Mouse (Mus musculus) lung, adult 2 months (tissue): ENCODE results near the gene Nrip1. TPM values are rescaled to one million over a fixed set of nuclear protein-coding genes. Genes with fewer than 3 reads are reported as not detected.

Experiments used
- DNase-seq: peaks from one replicate; pipeline ENCODE4 v3.0.0; 2022
- H3K4me1 ChIP-seq: fragments of 200-500 bp; 2 replicates; pipeline ENCODE4 v1.6.1; 2011; ENCODE audit warnings: low read length; ENCODE audit not compliant: control insufficient read depth, insufficient read depth
- H3K4me3 ChIP-seq: fragments of 200-500 bp; replicated peaks from 2 replicates; pipeline ENCODE3; 2011; ENCODE audit warnings: low read depth, mild to moderate bottlenecking, control low read depth, low read length; ENCODE audit errors: extremely low read depth
- CTCF ChIP-seq: fragments of 200-500 bp; IDR thresholded peaks from 2 replicates; pipeline ENCODE4 v1.5.1; 2011; ENCODE audit warnings: mild to moderate bottlenecking, low read length, control low read depth; ENCODE audit not compliant: insufficient read depth
- POLR2A ChIP-seq: fragments of 200-500 bp; IDR thresholded peaks from 2 replicates; pipeline ENCODE4 v1.6.1; 2011; ENCODE audit warnings: low read depth, mild to moderate bottlenecking, control low read depth, low read length, borderline replicate concordance; ENCODE audit errors: extremely low read depth
- WGBS: fragments of 180-500 bp; shearing (Covaris S2); methylation state at CpG from one replicate; pipeline ENCODE4 v1.1.7; 2018; 5-methylcytosine and 5-hydroxymethylcytosine counted together
- polyA plus RNA-seq: library from polyadenylated mRNA; depleted of rRNA; stranded (reverse); fragments of >200 nt; gene quantifications from 2 replicates; pipeline ENCODE4 v1.2.3, GENCODE M21; 2012

Gene Nrip1
- polyA plus RNA-seq, 1 experiment, result 8.0 TPM

GRCm38 (mm10) chr16:76320118-76320473 lies 53.5 kb downstream of the Nrip1 start:
- WGBS, result 85% methylated on average over 5 of the region's 5 CpGs
- Histone ChIP-seq H3K4me3 (no peak overlapping the region), H3K4me1 (peaks cover 6% of the 10 kb centered on the region)
- no peak for TF ChIP-seq POLR2A
- no peak for TF ChIP-seq CTCF
- no peak for DNase-seq

GRCm38 (mm10) chr16:76319364-76320117 lies 54.1 kb downstream of the Nrip1 start:
- WGBS, result 49% methylated on average over 11 of the region's 11 CpGs
- no peak overlapping the region for H3K4me3 ChIP-seq
- no peak for DNase-seq
- TF ChIP-seq POLR2A (no peak), CTCF (no peak)
- H3K4me1 ChIP-seq, result peaks cover 3% of the 10 kb centered on the region; the same call in 1 of the 2 replicates

GRCm38 (mm10) chr16:76318331-76318922 lies 55.2 kb downstream of the Nrip1 start:
- Histone ChIP-seq H3K4me3 (no peak overlapping the region), H3K4me1 (peaks cover 5% of the 10 kb centered on the region; the same call in 1 of the 2 replicates)
- WGBS, result 86% methylated on average over 13 of the region's 13 CpGs
- no peak for DNase-seq
- TF ChIP-seq CTCF (no peak), POLR2A (no peak)

GRCm38 (mm10) chr16:76316940-76317822 lies 56.4 kb downstream of the Nrip1 start:
- TF ChIP-seq CTCF, result no peak
- TF ChIP-seq POLR2A, result no peak
- Histone ChIP-seq H3K4me1 (peaks cover 12% of the 10 kb centered on the region), H3K4me3 (no peak overlapping the region)
- no peak for DNase-seq
- WGBS, result 87% methylated on average over 22 of the region's 22 CpGs

GRCm38 (mm10) chr16:76315642-76316041 lies 58.0 kb downstream of the Nrip1 start:
- TF ChIP-seq CTCF, result no peak
- DNase-seq, result no peak
- Histone ChIP-seq H3K4me1 (peaks cover 11% of the 10 kb centered on the region), H3K4me3 (no peak overlapping the region)
- 93% methylated on average over 3 of the region's 3 CpGs for WGBS

GRCm38 (mm10) chr16:76314013-76314950 lies 59.3 kb downstream of the Nrip1 start:
- no peak for TF ChIP-seq POLR2A
- no peak for TF ChIP-seq CTCF
- Histone ChIP-seq H3K4me1 (peaks cover 11% of the 10 kb centered on the region), H3K4me3 (no peak overlapping the region)
- DNase-seq, result no peak
- 85% methylated on average over 12 of the region's 12 CpGs for WGBS

- 35% methylated on average over 1 of the region's 1 CpGs for WGBS
- no peak overlapping the region for H3K4me3 ChIP-seq
- DNase-seq, result no peak
- TF ChIP-seq CTCF (no peak), POLR2A (no peak)
- peaks cover 11% of the 10 kb centered on the region for H3K4me1 ChIP-seq
These were observed 60.7 kb downstream of the Nrip1 start for GRCm38 (mm10) chr16:76312887-76313420.

- WGBS, result 71% methylated on average over 2 of the region's 2 CpGs
- Histone ChIP-seq H3K4me3 (no peak overlapping the region), H3K4me1 (peaks cover 11% of the 10 kb centered on the region)
- DNase-seq, result no peak
- TF ChIP-seq CTCF (no peak), POLR2A (no peak)
These were observed 62.8 kb downstream of the Nrip1 start for GRCm38 (mm10) chr16:76310791-76311190.

GRCm38 (mm10) chr16:76310286-76310685 lies 63.3 kb downstream of the Nrip1 start:
- no peak for DNase-seq
- H3K4me1 ChIP-seq, result peaks cover 11% of the 10 kb centered on the region
- H3K4me3 ChIP-seq, result no peak overlapping the region
- TF ChIP-seq CTCF, result no peak
- no peak for TF ChIP-seq POLR2A
- 77% methylated on average over 8 of the region's 8 CpGs for WGBS
